Mouse (Mus musculus): ENCODE data around the gene Gm20388.

The Gm20388 gene

DNA sequence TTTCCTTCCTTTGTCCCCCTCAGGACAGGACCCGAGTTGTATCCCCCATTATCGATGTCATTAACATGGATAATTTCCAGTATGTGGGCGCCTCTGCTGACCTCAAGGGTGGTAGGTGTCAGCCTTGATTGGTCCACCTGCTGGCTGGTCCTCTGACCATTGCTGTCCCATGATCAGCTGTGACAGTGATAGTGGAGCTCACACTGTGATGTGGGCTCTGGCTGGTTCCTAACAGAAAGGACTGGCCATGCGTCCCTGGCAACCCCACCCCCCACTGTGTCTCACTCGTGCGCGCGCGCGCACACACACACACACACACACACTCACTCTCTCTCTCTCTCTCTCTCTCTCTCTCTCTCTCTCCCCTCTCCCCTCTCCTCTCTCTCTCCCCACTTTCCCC, 4419.0 kb downstream of the Gm20388 start:
- no peak for DNase-seq (ENCODE audit: low read depth)

DNA sequence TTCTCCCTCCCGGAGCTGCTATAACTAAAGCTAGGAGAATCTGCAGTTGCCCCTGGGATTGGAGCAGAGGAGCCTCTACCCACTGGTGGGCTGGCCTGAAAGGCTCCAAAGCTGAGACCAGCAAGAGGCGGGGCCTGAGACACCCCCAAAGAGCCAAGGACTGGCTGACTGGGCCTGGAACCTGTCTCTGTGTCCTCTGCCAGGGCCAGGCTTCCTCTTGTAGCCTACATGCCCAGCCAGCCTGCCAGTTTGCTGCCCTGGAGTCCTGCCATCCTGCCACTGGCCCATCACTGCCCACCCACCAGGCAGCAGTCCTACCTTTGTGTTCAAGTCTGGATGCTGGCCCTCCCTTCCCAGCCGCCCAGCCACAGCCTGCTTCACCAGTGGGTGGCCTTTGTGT, 4419.8 kb downstream of the Gm20388 start:
- DNase-seq (ENCODE audit: low read depth) = peak; percentile 24

DNA sequence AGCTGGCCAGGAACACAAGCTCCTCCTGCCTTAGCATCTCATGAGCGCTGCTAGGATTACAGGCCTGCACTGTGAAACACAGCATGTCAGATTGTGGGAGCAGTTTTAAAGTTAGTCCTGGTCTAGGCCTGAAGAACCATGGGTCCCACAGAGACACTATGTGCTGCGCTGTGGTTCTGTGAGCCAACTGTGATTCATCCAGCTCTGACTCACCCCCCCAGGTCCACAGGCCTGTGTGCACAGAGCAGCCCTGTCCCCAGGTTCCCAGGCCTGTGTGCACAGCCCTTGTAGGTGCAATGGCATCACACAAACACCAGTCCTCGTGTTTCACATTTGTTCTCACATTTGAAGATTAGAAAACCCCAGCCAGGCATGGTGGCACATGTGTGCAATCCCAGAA, 4420.5 kb downstream of the Gm20388 start:
- peak; percentile 83 for DNase-seq (ENCODE audit: low read depth)

DNA sequence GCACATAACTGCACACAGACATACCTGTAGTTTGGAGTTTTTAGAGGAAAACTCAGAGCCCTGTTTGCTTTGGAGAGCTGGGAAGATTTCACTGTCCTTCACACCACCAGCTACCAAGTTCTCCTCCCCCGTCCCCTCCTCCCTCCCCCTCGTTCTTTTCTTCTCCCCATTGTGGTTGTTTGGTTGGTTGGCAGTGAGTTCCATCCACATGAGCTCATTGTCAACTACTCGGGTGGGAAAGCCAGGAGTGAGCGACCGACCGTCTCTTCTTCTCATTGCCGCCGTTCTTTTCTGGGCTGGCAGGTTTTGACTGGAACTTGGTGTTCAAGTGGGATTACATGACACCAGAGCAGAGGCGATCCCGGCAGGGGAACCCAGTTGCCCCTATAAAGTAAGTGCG, 4421.1 kb downstream of the Gm20388 start:
- DNase-seq (ENCODE audit: low read depth) = no peak

DNA sequence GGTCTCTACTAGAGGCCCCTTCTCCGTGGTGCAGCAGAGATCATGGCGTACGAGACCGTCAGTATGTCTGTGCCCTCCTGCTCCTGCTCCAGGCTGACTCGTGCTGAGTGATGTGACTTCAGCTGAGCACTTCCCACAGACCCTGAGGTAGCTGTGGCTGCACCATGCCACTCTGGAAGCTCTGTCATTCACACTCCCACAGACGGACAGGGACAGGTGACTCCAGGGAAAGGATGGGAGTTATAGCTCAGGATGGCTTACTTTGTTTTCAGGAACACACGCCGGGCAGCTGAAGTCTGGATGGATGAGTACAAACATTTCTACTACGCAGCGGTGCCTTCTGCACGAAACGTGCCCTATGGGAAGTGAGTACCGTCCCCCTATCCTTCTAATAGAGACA, 4425.7 kb downstream of the Gm20388 start:
- DNase-seq (ENCODE audit: low read depth) = no peak

DNA sequence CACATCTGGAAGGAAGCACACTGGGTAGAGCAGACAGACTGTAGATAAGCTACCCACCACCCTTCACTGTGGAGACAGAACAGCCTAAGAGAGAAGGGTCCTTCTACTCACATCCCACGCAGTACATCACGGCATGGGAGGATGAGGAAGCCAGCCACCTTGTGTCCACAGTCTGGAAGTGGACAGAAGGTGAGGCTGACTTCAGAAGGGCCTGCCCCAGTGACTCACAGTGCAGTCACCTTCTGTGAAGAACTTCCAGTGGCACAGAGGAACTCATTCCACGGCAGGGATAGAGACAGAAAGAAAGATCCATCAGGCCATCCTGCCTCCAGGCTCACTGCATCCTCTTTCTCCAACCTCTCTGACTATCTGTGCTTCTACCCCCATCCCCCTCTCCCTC, 4429.1 kb downstream of the Gm20388 start:
- no peak for DNase-seq (ENCODE audit: low read depth)

DNA sequence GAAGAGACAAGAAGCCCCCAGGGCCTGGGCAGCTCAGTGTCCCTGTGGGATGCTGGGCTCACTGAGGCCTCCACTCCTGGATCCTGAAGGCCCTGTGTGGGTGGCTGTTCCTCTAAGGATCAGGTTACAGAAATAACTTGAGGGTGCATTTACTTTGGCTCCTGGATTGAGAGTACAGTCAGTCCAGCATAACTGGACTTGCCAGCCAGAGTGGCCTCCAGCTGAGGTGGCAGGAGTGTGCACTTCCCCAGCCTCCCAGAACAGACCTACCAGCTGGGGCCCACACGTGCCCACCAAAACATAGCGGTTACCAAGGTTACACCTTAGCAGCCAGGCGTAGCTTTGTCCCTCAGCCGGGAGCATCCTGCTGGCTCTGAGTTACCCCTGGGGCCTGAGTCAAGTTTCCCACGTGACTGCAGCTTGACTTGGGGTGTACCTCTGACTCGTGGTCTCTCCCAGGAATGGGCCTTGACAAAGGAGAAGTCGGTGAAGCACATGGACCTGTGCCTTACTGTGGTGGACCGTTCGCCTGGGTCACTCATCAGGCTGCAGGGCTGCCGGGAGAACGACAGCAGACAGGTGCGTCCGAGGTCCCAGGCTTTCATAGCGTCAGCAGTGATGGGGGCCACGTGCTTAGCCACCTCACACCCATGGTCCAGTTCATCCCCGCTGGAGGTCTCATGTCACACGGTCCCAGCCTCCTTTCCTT, 4429.9 kb downstream of the Gm20388 start:
- peak; percentile 60 for DNase-seq (ENCODE audit: low read depth)

DNA sequence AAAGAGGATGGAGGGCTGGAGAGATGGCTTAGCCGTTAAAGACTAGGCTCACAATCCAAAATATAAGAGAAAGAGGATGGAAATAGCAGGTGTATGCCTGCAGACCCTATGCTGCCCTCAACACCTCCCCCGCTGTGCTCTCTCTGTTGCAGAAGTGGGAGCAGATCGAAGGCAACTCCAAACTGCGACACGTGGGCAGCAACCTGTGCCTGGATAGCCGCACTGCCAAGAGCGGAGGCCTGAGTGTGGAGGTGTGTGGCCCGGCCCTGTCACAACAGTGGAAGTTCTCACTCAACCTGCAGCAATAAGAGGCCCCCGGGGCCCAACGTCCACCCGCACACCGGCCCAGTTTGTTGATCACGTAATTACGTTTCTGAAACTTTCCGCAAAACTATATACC, 4432.5 kb downstream of the Gm20388 start:
- DNase-seq (ENCODE audit: low read depth) = no peak

DNA sequence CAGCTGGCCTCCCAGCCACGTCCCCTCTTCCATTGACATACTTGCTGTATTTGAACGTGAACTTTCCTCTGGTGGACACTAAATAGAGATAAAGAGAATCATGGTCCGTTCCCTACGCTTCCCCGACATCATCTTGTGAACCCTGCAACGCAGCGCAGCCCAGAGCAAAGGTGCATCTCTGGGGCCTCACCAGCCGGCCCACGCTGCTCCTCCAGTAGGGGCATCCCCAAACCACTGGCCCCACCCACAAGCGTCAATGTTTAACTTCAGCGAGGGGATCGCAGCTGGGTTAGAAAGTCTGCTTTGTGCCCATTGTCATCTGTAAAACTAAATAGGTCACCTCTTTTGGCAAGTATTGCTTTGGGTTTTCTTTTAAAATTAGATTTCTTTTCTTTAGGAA, 4433.4 kb downstream of the Gm20388 start:
- DNase-seq (ENCODE audit: low read depth) = no peak

DNA sequence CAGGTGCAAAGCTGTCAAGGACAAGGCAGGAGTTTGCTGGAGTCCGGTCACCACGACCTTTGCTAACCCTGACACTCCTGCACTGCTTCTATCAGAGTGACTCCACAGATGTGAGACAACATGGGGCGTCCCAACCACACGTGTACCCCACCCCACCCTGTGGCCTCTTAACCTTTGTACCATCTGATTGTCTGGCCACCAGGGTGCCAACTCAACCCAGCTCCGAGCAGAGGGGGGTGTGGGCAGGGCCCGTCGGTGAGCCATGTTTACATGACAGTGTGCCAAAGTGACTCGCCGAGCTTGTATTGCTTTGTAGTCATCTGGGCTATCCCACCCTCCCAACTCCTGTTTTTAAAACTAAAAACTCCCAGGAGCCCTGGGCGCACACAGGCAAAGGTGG, 4434.5 kb downstream of the Gm20388 start:
- peak; percentile 65 for DNase-seq (ENCODE audit: low read depth)

DNA sequence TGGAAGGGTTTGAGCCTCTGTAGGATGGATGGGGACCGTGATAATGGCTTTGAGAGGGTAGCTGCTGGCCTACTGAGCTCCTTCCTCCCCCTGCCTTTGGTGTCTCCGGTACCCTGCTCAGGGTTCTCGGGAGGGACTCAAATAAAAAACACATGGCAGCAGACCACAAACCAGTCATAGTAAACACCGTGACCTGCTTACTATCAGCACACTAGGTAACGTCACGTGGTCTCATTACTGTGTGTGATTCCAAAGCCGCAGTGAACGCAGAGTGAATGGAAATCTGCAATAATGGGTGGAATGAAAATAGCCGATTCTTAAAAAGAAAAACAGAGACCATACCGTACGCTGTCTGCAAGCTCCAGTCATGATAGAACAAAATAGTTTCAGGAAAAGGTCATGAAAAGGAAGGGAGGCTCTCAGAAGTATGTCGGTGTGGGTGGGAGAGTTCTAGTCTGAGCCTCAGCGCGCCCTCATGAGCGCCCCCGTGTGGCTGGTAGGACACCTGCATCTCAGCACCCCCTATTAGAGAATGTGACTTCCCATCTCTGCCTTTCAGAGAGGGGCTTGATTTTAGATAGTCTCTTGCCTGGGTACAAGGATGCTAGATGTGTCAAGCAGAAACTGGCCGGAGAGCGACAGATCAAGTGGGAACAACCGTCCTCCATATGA, 4436.3 kb downstream of the Gm20388 start:
- DNase-seq (ENCODE audit: low read depth) = peak; percentile 85

DNA sequence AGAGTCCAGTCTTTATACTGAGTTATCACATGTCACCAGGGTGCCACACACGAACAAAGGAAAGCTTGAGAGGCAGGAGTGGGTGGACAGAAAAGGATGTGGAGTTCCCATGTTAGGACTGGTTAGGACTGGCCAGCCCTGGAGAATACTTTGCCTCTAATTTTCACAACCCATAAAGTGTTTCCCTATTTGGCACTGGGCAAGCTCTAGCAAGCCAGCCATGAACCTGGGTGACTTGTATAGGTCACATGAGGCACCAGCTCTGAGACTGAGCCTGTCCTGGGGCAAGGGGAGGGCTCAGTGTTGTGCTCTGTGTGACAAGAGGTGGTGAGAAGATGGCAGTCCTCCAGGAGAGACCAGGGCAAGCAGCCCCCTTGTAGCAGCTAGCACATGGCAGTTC, 4437.4 kb downstream of the Gm20388 start:
- DNase-seq (ENCODE audit: low read depth) = no peak

DNA sequence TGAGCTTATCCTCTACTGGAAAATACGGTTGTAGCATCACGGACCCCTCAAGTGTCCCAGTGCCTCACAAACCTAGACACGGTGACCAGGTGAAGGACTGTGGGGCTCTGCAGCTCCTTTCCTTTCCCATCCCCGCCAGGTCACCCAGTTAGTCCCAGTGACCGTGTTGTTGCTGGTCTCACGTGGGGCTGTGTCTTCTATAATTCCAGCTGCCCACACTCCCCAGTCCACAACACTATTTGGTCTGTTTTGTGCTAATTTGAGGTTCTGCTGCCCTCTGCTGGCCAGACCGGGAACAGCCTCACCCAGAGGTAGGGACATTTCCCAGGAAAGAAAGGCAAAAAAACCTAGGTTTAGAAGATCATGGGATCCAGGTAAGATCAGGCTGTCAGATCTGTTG, 4439.0 kb downstream of the Gm20388 start:
- peak; percentile 88 for DNase-seq (ENCODE audit: low read depth)

DNA sequence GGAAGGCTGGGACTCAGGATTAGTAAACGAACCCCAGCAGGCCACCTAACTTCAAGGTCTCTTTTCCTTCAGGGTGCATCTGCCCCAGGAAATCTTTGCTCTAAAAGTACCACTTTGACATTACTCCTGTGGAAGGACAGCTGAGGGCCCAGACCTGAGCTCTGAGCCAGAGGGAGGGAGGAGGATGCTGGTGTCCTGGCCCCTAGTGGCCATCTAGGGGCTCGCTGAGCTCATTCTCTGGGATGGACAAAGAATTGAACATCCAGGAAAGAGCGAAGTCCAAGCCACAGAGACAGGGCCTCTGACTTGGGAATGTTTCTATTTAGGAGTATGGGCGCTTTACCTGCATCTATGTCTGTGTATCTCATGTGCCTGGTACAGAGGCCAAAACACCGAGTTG, 4441.0 kb downstream of the Gm20388 start:
- DNase-seq (ENCODE audit: low read depth) = peak; percentile 36

DNA sequence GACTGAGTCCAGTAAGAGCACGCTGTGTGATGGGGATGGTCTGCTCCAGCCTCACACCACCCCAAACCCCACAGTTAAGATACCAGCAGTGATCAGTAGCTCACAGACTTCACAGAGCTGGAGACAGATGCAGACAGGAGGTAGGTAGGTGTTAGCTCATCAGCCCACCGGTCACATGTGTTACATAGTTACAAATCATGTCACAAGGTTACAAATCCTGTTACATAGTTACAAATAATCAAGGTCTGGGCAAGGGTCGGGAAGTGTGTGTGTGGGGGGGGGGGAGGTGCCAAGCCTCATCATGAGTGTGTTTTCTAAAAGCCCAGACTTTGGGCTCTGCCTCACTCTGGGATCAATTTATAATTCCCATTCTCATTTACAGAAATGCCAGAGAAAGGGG, 4450.3 kb downstream of the Gm20388 start:
- DNase-seq (ENCODE audit: low read depth) = no peak

DNA sequence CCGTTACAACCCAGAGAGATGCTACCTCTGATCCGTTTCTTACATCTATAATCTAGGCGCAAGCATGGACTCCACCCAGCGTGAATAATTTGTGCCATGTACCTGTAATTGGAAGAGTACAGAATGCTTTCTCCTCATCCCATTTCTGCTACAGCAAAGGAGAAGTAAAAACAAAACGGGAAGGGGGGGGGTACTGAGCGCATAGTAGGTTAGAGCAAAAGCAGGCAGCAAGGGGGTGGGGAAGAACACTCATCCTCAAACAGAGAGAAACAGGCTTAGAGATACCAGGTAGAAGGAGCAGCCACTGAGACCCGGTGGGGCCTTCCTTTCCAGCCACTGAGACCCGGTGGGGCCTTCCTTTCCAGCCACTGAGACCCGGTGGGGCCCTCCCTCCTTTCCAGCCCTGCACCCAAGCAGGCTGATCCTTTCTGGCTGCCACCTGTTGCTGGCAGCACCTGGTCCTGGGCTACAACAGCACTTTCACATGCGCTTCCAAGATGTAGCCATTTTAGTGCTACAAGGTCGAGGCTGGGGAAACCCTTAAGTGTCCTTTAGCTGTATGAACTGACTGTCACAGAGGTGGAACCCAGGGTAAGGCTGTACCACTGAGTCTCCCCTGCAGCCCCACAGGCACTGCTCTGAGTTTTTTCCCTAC, 4451.3 kb downstream of the Gm20388 start:
- no peak for DNase-seq (ENCODE audit: low read depth)

DNA sequence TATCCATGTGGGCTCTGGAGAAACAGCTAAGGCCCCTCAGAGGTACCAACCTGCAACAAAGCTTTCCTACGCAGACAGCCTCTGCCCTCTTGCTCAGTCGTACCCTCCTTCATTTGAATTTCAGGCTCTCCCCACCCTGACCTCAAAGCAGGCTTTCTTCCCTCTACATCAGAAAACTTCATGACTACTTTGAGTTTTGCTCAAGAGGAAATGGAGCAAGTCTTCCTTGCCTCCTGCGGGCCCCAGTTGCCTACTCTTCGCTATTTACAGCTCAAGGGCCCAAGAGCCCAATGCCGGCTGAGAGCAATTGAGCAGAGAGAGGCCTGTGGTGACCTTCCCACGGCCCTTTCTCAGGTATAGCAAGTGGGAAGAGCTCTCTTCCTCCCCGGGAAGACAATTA, 4451.9 kb downstream of the Gm20388 start:
- no peak for DNase-seq (ENCODE audit: low read depth)

DNA sequence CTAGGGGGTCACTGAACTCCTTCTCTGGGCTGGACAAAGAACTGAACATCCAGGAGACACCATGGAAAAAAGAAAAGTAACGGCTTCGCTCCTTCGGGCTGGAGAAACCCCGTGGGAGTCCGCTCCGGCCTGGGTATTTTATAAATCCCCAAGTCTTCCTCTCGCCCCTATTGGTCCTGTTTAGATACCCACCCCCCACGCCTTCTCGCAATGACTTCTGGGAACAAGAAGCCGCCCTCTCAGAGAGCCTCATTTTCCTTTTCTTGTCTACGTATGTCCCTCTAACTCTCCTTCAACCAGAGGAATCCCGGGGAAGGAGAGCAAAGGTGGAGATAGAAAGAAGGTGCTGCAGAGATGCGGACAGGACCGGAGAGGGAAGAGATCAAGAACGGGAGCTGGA, 4452.7 kb downstream of the Gm20388 start:
- no peak for DNase-seq (ENCODE audit: low read depth)

DNA sequence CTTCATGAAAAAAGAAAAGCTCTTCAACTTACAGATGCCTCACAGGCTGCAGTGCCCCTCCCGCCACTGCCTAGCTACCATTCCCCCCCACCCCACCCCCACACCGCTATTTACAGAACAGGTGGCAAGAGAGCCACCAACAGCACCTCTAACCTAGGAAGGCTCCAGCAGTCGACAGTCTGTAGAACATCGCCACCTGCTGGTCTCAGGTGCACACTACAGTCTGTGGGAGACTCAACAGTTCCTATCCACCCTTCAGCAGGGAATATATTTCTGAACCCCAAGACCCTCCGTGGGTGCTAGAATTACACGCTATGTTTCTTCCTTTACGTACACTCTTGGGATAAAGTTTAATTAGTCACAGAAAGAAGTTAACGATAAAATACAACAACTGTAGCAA, 4457.6 kb downstream of the Gm20388 start:
- peak; percentile 84 for DNase-seq (ENCODE audit: low read depth)

DNA sequence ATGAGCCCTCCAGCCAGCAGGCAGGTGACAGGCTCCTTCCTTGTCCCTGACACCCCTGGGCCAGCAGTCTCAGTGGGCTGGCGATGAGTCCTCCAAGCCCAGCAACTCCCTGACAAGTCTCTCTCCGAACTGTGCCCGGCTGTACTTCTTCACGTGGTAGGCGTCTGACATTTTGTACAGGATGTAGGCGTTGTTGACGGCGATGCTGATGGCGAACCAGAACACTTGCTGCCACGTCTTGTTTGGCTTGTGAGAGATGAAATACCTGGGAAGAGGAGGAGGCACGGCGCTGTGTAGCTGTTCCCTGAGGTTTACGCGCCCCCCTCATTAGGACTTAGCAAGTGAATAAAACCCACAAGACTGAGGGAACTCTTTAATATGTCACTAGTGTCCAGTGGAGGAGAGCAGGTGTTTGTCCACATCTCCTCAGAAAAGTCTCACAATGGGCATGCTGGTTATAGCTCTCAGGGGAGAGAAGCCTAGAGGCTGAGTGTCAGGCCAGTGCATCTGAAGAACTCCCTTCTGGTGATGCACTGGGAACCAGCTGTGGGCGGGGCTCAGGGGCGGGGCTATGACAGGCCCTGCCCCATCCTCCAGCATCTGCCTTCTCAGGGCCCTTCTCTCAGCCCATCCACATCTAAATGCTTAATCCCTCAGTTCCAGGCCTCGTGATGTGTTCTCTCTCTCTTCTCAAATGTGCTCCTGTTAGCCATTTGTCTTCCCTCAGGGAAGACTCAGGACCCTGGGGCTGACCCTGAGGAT, 4460.0 kb downstream of the Gm20388 start:
- DNase-seq (ENCODE audit: low read depth) = peak; percentile 28

DNA sequence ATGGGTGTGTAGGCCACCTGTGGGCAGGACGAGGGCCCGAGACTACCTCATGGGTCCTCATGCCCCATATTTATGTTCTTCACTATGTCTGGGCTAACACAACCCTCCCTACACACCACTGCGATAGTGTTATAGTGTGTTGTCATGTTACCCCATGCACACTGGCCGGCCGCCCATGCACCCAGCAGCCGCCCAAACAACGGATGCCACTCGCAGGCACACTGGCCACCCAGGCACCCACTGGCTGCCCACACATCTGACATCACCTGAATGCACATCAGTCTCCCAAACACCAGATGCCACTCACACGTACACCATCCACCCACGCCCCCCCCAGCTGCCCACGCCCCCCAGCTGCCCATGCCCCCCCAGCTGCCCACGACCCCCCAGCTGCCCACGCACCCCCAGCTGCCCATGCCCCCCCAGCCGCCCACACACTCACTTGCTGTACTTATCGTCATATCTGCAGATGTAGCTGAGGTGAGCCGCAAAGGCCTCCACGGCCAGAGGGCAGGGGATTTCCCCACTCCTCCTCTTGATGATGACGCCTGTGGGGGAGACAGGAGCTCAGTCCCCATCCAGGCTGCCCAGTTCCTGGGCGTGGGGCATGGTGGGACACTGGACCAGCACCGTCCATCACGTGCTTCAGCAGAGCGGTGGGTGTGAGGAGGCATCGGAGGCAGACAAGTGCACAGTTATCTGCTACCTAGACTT, 4460.9 kb downstream of the Gm20388 start:
- DNase-seq (ENCODE audit: low read depth) = no peak

DNA sequence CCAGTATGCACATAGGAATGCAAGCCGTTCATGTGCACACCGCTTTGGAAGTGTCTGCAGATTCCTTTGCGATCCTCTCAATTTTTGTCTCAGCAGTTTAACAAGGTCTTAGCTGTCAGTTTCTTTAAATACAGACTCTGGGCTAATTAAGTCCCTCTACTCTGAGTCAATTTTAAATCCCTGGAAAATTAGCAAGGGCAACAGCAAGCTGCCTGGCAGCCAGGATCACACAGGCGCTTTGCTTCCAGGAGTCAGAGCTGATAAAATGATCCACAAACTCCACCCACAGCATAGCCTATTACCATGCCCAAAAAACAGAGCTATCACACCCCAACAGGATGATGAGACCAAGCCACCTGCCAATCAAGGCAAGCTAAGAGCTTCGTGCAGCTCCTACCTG, 4463.1 kb downstream of the Gm20388 start:
- DNase-seq (ENCODE audit: low read depth) = no peak

Data from NIH3T3 (cell line).